Mouse (Mus musculus) embryo, embryonic 11.5 days (tissue): ENCODE data around the gene Gps2.
"Not testable (repeated sequence)": the region's sequence is repeated elsewhere in the genome, so short reads cannot be mapped to it uniquely, and the experiment has no call there.

Experiments
- DNase-seq: peaks from one replicate; pipeline ENCODE4 v3.0.0-alpha.2; 2012; ENCODE audit warnings: low read depth, low spot score

Gps2 gene

DNA sequence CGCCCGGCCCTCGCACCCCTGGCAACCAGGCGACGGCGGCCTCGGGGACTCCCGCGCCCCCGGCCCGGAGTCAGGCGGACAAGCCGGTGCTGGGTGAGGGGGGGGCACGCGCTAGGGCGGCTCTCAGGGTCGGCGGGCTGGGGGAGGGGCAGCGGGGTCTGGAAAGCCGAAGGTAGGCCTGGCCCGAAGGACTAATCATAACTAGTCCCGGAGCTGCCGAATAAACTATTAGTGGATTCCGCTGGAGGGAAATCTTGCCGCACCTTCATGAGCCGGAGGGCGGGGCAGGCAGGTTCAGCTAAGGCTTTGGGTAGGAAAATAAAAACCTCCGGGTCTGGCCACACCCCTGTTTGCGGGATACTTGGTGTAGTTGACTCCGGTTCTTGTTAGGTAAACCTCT is 22.5 kb downstream of the Gps2 start:
- no peak for DNase-seq

DNA sequence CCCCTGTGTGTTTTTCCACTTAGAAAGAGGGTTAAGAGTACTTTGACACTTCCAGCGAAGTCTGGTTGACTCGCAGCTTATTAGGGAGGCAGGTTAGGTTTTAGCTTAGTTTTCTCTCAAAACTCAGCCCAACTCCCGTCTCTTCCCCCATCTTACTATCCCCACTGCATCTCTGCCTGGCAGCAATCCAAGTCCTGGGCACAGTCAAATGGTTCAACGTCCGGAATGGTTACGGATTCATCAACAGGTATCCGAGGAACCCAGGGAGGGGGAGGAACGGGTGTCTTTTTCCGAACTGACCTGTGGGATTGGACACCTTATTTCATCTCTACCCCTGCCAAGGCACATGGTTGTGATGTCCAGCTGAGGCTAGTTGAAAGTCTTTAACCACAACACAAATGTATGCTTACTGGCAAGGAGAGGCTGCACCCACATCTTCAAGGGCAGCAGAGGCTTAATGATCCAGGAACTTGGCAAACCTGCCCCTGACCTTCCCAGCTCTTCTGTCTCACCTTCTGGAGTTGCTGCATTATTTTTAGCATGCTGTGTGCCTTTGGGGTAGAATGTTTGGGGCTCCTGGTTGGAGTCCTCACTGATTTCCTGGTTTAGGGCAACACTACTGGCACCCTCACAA is 23.1 kb downstream of the Gps2 start:
- no peak for DNase-seq

DNA sequence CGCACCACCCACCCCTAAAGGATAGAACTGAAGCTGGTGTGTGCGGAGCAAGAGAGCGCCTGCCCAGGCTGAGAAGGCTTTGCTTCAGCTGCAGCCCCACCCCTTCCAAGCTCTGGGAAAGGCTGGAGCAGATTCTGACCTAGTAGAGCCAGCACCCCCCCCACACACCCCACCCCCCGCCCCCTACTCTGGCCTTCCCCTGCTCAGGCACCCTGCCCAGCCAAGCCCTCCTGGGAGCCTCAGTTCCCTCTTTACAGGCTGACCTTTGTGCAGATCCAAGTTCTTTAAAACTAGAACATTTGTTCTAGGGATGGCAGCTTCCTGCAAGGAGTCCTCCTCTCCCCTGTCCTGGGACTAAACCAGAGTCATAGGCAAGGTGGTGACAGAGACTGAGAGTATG is 23.7 kb downstream of the Gps2 start:
- no peak for DNase-seq

DNA sequence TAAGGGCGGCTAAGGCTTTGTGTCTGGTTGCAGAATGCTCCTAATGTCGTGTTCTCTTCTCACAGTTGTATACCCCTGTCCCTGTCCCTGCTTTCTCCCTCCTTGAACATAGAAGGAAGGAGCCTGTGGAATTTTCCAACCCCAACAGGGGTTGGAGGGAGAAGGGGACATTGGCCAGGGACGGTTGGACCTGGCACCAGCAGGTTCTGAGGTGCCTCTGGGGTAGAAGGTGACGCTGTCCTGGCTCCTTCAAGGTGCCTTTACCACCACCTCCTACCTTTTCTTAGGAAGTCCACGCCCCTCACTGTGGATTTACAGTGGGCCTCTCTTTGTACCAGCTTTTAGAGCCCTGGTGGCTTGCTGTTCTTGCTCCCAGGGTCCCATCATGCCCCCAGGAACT is 24.1 kb downstream of the Gps2 start:
- no peak for DNase-seq

DNA sequence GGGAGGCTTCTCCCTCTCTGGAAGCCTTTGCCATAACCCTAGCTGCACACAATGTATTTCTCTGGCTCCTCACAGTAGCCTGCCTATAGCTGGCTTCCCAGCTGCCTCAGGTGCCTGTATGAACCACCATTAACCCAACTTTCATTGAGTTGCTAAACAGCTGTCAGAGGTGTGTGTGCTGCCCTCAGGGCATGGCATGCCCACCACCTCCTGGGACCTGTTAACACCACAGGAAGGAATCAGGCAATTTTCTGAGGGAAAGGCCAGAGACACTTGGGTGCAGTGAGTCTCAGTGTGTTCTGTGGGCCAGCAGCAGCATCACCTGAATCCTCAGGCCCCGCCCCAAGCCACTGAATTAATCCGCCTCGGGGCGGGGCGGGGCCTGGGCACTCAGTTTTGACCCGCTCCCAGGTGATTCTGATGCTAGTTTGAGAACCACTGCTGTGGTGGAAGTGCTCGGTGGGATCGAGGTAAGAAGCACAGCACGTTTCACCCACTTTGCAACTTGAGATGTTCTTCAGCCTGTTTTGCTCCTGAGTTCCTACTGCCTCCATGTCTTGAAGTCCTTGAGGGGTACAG is 24.8 kb downstream of the Gps2 start:
- no peak for DNase-seq

DNA sequence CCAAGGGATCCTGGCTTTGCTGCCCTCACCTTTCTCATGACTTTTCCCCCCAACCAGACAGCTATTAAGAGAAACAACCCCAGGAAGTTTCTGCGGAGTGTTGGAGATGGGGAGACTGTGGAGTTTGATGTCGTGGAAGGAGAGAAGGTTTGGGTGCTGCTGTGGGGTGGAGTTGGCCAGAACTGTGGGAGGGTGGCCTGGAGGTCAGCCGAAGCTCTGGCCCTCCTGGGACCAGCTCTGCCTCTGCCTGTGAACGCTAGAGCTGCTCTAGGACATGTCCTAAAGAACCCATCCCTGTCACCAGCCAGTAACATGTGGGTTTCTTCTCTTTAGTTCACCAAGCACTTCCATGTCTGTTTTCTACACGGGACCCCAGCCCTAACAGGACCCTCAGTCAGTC is 25.5 kb downstream of the Gps2 start:
- DNase-seq: no peak

DNA sequence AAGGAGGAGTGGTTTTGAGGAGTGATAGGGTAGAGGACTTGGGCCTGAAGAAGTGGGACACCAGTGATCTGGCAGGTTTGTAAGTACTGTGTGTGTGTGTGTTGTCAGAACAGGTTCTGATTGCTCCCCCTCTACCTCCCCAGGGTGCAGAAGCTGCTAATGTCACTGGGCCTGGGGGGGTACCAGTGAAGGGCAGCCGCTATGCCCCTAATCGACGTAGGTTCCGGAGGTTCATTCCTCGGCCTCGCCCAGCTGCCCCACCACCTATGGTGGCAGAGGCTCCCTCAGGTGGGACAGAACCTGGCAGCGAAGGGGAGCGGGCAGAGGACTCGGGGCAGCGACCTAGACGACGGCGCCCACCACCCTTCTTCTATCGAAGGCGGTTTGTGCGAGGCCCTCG is 26.0 kb downstream of the Gps2 start:
- DNase-seq: no peak

DNA sequence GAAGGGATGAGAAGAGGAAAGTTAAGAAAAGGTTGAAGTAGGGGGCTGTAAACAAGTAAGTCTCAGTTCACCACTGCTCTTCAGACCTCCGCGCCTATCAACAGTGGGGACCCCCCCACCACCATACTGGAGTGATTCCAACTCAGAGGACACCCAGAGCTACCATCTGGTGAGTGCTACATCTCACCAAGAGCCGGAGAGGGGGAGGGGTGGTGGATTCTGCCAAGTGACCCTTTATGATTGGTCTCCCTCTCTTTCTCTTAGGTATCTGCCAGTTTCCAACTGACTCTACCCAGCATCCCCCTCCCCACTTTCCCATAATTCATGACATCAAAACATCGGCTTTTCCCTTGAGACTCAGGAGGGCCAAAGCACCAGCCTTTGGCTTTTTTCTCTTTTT is 27.3 kb downstream of the Gps2 start:
- DNase-seq: no peak

DNA sequence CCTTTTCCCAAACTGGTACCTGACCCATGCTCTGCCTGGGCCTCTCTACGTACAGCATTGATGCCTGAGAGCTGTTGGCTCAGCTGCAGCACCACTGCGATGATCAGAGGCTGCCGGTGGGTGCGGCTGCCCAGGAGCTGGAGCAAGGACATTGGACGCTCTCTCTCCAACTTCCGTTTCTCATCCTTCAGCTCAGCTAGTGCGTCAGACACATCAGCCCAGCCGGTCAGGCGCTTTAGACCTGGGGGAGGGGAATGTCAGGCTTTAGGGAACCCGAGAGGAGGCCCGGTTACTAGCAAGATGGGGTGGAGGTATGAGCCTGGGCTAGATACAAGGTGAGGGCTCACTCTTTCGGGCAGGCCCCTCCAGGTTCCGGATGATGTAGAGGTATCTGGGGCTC is 31.5 kb downstream of the Gps2 start:
- no peak for DNase-seq

DNA sequence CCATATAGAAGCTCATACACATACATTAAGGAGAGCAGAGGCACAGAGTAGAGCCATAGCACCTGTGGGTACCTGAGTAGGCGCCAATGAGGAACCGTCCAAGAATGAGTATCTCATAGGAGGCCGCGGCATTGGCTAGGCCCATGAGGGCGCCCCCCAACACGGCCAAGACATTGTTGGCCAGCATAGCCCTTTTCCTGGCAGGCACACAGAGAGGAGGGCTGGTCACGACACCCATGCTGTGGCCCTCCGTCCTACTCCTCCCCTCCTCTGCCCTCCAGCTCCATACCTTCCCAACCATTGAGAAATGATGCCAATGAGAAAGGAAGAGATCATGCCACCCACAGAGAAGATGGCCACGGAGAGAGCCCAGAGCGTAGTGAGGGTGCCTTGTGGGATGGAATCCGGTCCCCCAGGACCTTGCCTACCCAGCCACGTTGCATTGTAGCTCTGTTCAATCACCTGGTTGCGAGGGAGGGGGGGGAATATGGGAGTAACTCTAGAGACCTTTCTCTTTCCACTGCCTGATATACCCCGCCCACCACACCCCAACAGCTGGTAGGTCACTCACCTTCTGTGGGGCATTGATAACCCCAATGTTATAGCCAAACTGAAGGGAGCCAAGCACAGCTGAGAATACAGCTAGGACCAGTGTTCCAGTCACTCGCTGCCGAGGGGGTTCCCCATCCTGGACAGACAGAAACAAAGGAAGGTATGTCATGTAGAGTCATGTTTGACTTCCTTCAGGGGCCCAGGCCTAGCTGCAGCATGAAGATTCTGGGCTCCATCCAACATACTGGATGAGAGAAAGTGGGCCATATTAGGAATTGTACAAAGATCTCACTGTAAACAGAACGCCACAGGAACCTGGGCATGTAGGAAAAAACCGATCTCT is 32.6 kb downstream of the Gps2 start:
- DNase-seq: no peak

DNA sequence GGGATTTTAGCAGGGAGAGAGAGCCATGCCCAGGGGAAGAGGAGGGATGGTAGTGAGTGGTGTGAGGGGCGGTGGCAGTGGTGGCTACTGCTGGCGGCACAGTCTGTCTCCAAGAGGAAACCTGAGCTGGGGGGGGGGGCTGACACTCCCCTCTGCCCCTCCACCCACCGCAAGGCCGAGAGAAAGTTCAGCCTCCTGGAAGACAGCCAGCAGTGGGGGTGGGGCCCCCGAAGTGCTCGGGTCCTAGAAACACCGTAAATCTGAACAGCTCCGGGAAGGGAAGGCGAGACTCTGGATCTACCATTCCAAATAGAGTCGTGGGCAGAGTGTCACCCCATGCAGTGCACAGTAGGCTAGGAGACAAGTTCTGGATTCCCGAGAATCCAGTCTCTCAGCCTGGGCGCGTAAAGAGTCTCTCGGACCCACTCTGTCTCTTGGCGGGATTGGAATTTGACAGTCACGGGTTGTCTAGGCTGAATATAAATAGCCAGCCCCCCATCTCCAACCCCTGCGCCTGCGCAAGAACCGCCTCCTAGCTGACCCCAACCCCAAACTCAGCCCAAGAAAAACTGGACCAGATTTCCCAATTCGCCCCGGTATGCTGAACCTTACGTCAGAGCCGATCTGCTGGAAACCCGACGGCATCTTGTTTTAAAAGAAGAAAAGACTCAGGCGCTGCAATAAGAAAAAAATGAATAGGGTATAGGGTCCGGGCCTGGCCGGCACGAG is 33.8 kb downstream of the Gps2 start:
- peak; percentile 46 for DNase-seq

DNA sequence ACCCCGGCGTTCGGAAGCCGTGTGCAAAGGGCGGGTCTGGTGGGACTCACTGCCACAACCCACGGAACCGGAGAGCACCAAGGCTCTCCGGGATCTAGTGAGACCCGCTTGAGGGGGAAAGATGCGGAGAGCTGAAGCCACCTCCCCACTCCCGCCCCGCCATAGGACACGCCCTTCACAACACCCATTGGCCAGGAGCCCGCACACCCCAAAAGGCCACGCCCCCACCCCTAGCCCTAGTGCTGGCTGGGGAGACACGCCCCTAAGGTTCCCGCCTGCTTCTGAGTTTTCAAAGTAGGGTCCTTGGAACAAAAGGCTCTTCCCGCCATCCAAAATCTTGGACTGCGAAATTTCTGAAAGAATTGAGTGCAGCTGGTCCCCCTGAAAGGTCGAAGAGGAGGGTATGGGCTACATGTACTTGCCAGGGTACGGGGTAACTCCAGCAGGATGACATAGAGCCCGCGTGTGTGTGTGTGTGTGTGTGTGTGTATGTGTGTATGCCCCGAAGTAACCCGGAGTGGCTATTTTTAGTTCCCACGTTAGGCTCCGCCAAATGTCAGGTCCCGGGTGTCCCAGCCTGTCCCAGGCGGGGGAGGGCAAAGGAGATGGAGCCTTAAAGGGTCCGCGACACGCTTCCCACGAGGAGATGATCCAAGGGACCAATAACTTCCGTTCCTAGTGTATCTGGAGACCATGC is 34.5 kb downstream of the Gps2 start, which contains the start of gene Slc2a4:
Gene Slc2a4 (minus strand): TSS at position 123 of the 697 bp plus-strand sequence.
- DNase-seq: peak; percentile 93

DNA sequence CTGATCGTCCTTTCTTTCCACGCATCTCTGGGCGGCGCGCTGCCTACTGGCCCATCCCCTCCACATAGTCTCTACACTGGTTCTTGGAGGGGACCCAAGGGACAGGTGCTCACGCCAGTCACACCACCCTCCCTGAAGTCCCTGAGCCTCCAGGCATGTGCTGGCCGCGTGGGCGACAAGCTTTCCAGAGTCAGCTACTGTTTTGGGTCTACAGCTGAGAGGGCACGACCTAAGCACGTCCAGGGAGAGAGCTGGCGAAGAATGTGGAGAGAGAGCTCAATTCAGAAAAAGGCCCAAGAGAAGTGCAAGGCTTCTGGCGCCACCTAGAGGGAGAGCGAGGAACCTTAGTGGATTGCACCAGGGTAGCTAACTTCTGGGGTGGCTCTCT is 35.1 kb downstream of the Gps2 start:
- DNase-seq: peak; percentile 83

DNA sequence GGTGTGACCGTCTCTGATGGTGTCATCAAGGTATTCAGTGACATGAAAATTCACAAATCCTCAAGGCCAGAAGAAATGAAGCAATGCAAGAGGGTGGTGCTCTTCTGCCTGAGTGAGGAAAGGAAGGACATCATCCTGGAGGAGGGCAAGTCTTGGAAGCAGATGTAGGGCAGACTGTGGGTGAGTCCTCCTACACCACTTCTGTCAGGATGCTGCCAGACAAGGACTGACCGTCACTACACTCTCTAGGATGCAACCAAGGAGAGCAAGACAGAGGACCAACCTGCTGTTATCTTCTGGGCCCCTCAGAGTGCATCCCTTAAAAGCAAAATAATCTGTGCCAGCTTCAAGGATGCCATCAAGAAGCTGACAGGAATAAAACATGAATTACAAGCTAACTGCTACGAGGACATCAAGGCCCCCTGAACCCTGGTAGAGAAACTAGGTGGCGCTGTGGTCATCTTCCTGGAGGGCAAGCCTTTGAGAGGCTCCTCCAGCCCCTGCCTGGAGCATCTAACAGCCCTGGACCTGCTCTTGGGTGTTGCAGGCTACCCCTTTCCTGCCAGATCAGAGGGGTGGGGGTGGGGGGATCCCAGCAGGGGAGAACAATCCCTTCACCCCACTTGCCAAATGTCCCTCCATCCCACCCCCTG is 37.2 kb downstream of the Gps2 start:
- DNase-seq: no peak

DNA sequence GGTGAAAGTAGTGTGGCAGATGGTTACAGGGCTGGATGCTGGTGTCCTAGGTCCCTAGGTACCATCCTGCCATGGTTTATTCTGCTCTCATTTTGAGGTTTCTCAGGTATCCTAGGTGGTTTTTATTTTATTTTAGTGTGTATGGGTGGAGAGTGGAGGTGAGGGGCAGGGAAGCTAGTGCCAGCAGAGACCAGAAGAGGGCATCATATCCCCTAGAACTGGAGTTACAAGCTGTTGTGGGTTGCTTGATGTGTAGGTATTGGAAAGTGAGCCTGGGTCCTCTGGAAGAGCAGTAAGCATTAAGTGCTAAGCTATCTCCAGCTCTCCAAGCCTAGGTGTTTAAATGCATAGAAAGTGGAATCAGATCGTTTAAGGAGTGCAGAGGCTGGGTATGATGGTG is 38.6 kb downstream of the Gps2 start:
- no peak for DNase-seq

DNA sequence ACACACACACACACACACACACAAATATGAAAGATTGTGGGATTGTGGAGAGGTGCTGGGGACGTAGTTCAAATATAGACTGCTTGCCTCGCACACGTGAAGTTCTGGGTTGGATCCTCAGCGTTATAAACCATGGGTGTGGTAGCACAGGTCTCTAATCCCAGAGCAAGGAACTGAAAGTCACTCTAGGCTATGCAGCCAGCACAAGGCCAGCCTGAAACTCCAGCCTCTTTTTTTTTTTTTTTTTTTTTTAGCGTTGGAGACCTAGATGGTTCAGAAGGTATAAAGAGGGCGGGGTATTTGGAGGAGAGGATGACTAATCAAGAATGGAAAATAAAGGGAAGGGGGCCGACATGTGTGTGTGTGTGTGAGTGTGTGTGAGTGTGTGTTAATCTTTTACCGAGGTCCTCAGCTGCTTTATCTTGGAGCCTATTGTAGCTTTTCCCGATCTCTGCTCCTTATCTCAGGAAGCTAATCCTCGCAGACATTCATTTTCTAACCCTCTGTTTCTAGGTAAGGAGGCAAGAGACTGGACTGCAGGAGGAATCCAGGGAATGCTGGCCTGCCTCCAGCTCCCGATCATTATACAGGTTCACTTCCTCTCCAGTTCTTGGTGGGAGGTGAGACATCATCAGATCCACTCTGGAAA is 39.7 kb downstream of the Gps2 start:
- no peak for DNase-seq

DNA sequence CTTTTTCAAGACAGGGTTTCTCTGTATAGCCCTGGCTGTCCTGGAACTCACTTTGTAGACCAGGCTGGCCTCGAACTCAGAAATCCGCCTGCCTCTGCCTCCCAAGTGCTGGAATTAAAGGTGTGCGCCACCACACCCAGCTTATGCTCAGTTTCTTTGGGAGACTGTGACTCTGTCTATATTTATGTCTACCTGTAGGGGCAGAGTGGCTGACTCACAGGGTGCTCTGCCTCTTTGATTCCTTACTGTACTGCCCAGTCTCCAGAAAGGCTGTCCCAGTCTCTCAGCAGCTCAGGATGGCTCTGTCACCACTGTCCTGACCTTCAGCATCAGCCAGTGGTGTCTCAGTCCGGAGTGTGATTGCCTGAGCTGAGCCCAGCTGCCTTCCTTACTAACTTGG is 41.9 kb downstream of the Gps2 start:
- not testable (repeated sequence) for DNase-seq

DNA sequence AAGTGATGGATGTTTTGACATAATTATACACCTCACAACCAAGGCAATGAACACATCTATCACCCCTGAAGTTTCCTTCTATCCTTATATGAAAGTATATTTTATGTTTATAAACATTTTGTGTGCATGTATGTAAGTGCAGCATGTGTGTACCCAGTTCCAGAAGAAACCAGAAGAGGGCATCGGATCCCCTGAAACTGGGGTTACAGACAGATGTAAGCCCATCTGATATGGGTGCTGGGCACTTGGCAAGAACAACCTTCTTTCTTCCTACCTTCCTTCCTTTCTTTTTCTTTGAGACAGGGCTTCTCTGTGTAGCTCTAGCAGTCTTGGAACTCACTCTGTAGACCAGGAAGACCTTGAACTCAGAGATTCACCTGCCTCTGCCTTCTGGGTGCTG is 42.5 kb downstream of the Gps2 start:
- DNase-seq: no peak

DNA sequence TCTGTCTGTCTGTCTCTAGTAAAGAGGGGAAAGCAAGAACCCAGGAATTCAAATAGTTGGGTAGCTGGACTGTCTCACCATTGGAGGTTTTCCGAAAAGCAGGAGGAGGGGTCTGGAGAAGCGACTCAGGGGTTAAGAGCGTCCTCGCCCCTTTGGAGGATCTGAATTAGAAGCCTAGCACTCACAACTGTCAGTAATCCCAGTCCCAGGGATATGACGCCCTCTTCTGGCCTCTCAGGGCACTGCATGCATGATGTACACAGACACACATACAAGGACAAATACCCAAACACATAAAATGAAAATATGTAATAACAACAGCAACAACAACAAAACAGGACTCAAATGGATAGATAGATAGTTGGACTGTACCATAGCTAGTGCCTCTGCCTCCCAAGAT is 46.9 kb downstream of the Gps2 start:
- no peak for DNase-seq

DNA sequence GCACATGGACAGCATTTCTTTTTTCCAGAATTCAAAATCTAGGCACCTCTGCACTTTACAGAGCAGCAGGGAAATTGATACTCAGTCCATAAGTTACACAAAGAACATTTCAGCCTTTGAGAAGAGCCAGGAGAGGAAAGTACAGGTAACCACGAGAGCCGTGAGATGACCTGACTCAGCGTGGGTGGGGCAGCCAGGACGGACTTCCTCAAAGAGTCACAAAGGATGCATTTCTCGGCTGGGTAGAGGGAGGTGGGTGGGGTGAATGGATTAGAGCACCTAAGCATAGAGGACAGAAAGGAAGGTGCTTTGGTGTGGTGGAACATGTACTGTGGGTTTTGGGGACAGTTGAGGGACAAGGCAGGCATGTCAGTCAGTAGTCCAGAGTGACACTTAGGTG is 48.2 kb downstream of the Gps2 start:
- DNase-seq: no peak
